In the genomic region with DNA sequence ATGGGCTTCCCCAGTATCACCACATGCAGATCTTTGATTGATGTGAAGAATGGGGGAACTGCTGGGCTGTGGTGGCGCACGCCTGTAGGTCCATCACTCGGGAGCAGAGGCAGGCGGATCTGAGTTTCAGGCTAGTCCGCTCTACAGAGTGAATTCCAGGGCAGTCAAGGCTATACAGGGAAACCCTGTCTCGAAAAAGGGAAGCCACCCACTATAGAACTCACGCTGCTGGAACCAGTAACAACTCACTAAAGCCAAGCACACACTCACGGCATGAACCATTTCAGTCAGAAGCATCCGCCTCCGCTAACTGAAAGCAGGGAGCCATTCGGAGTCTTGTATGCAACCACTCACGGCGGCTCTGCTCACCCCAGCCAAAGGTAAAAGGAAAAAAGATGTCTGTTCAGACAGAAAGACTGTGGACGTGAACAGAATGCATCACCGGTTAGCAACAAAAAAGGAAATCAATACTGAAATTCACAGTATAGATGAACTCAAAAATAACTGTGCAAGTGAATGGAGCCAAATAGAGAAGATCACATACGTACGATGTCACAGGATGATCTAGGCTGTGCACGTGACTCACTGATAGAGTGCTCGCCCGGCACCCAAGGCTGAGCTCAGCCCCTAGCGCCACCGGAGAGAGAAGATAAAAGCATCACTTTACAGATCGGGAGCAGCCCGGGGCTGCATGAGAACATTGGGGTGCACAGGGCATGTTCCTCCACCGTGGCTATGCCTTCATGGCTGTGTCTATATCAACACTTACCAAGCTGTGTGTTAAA, we compare ENCODE assay signal across 12 mouse cellular contexts. TPM values are rescaled to one million over a fixed set of nuclear protein-coding genes. Genes with fewer than 3 reads are reported as not detected.
DNase-seq lines count a peak whose midpoint lies in the region; ATAC-seq and TF ChIP-seq lines count a peak whose summit lies in the region.
"Had no signal": no experiment of that assay in that cellular context is flagged by ENCODE, and none has a peak within 500 bp of the region (broad histone marks: within the 10 kb centered on the region; RNA-seq: fewer than 3 reads in every experiment).

No protein-coding gene starts in this region.

- TF ChIP-seq POLR2A in MEL (IDR thresholded peaks at IDR 0.05; ENCODE audit: control insufficient read depth in 1 of 2, insufficient read depth in 1 of 2, low read depth in 1 of 2, low read length in 2 of 2, poor library complexity in 1 of 2) = no peak

- WGBS in hindbrain, embryonic 14.5 days = 62% methylated on average over 25 of the region's 25 CpGs
- WGBS in hindbrain, embryonic 10.5 days = 77% methylated on average over 25 of the region's 25 CpGs
- WGBS in neural tube, embryonic 14.5 days = 68% methylated on average over 25 of the region's 25 CpGs
- WGBS in liver, postnatal 0 days (ENCODE audit: insufficient replicate concordance) = 74% methylated on average over 25 of the region's 25 CpGs
- WGBS in stomach, postnatal 0 days = 79% methylated on average over 25 of the region's 25 CpGs

- no peaks in the 10 kb centered on the region for H3K79me2 ChIP-seq in MEL (ENCODE audit: control insufficient read depth, insufficient read depth, low read length, poor library complexity)

- H3K4me2 ChIP-seq in hindbrain, embryonic 14.5 days (replicated peaks) = no peak overlapping the region
- no peak overlapping the region for H3K4me2 ChIP-seq in neural tube, embryonic 14.5 days (ENCODE audit: low read depth, low read length)
- no peak overlapping the region for H3K4me2 ChIP-seq in liver, postnatal 0 days (ENCODE audit: low read depth, low read length)
- no peak overlapping the region for H3K4me2 ChIP-seq in stomach, postnatal 0 days (replicated peaks; ENCODE audit: low read depth)
- H3K4me2 ChIP-seq: stomach, embryonic 15.5 days had no signal

- no peak overlapping the region for H3K4me3 ChIP-seq in hindbrain, embryonic 14.5 days (replicated peaks; ENCODE audit: low read length)
- H3K4me3 ChIP-seq in hindbrain, embryonic 10.5 days = no peak overlapping the region
- peak overlapping the region in 1 of 2 experiments; percentile 38; a peak in 2 of 4 replicates for H3K4me3 ChIP-seq in MEL (ENCODE audit: control insufficient read depth in 1 of 2, insufficient read depth in 1 of 2, low read depth in 2 of 2, low read length in 2 of 2)
- H3K4me3 ChIP-seq in neural tube, embryonic 14.5 days (ENCODE audit: low read depth, low read length) = no peak overlapping the region
- no peak overlapping the region for H3K4me3 ChIP-seq in liver, postnatal 0 days (ENCODE audit: low read depth, low read length)
- H3K4me3 ChIP-seq in stomach, postnatal 0 days (ENCODE audit: low read depth, low read length) = no peak overlapping the region
- H3K4me3 ChIP-seq: erythroblast, embryonic 14.5 days; stomach, embryonic 15.5 days had no signal

- peaks cover 18% of the 10 kb centered on the region for H3K4me1 ChIP-seq in hindbrain, embryonic 14.5 days (replicated peaks; ENCODE audit: control insufficient read depth, insufficient read depth, low read length)
- H3K4me1 ChIP-seq in hindbrain, embryonic 10.5 days (replicated peaks) = peaks cover 21% of the 10 kb centered on the region
- peaks cover 4 to 21% of the 10 kb centered on the region in 2 experiments; a peak in 3 of 4 replicates for H3K4me1 ChIP-seq in MEL (ENCODE audit: control insufficient read depth in 1 of 2, insufficient read depth in 2 of 2, low read length in 2 of 2)
- H3K4me1 ChIP-seq in neural tube, embryonic 14.5 days (ENCODE audit: control insufficient read depth, insufficient read depth, low read length) = peaks cover 17% of the 10 kb centered on the region
- H3K4me1 ChIP-seq in liver, postnatal 0 days (ENCODE audit: insufficient read depth) = no peaks in the 10 kb centered on the region
- H3K4me1 ChIP-seq in stomach, postnatal 0 days (replicated peaks; ENCODE audit: control insufficient read depth, insufficient read depth) = no peaks in the 10 kb centered on the region

- no peaks in the 10 kb centered on the region for H3K9me3 ChIP-seq in hindbrain, embryonic 14.5 days (ENCODE audit: control insufficient read depth, low read length)
- H3K9me3 ChIP-seq in hindbrain, embryonic 10.5 days = no peaks in the 10 kb centered on the region
- H3K9me3 ChIP-seq in MEL (replicated peaks; ENCODE audit: insufficient read depth, low read length) = no peaks in the 10 kb centered on the region
- H3K9me3 ChIP-seq in neural tube, embryonic 14.5 days (ENCODE audit: control insufficient read depth, low read length) = no peaks in the 10 kb centered on the region
- no peaks in the 10 kb centered on the region for H3K9me3 ChIP-seq in liver, postnatal 0 days (ENCODE audit: low read length)
- no peaks in the 10 kb centered on the region for H3K9me3 ChIP-seq in stomach, postnatal 0 days (ENCODE audit: control insufficient read depth, low read length)
- H3K9me3 ChIP-seq: stomach, embryonic 15.5 days had no signal

- DNase-seq in adrenal gland, adult 2 months = peak; percentile 48
- no peak for DNase-seq in adrenal gland, postnatal 10 days
- DNase-seq in hindbrain, embryonic 14.5 days (ENCODE audit: low spot score) = no peak
- no peak for DNase-seq in hindbrain, embryonic 10.5 days (ENCODE audit: low spot score)
- peak; percentile 61 for DNase-seq in MEL (ENCODE audit: low read depth, low spot score)
- DNase-seq in liver, postnatal 0 days = no peak
- no peak for DNase-seq in stomach, postnatal 0 days (ENCODE audit: low spot score)
- DNase-seq: lung, adult 18-20 months had no signal

- no peak for TF ChIP-seq RAD21 in MEL (IDR thresholded peaks at IDR 0.05; ENCODE audit: low read depth, low read length)

- peak overlapping the region; percentile 66 for H3K27ac ChIP-seq in hindbrain, embryonic 14.5 days
- H3K27ac ChIP-seq in hindbrain, embryonic 10.5 days = no peak overlapping the region
- H3K27ac ChIP-seq in MEL (ENCODE audit: control insufficient read depth, low read depth, low read length) = peak overlapping the region; percentile 16; the same call in 1 of the 2 replicates
- H3K27ac ChIP-seq in neural tube, embryonic 14.5 days (ENCODE audit: low read depth, low read length) = peak overlapping the region; percentile 28; the same call in 1 of the 2 replicates
- no peak overlapping the region for H3K27ac ChIP-seq in liver, postnatal 0 days (ENCODE audit: low read depth)
- no peak overlapping the region for H3K27ac ChIP-seq in stomach, postnatal 0 days (replicated peaks)
- H3K27ac ChIP-seq: kidney, postnatal 0 days; stomach, embryonic 15.5 days had no signal

- no peaks in the 10 kb centered on the region for H3K36me3 ChIP-seq in hindbrain, embryonic 14.5 days (replicated peaks; ENCODE audit: control insufficient read depth, insufficient read depth)
- no peaks in the 10 kb centered on the region for H3K36me3 ChIP-seq in hindbrain, embryonic 10.5 days
- H3K36me3 ChIP-seq in MEL (ENCODE audit: control insufficient read depth in 1 of 2, insufficient read depth in 2 of 2, low read length in 2 of 2) = peaks cover 0 to 24% of the 10 kb centered on the region in 2 experiments; a peak in 2 of 4 replicates
- H3K36me3 ChIP-seq in neural tube, embryonic 14.5 days (ENCODE audit: control insufficient read depth, insufficient read depth, low read length) = no peaks in the 10 kb centered on the region
- H3K36me3 ChIP-seq in liver, postnatal 0 days (replicated peaks; ENCODE audit: insufficient read depth, low read length) = no peaks in the 10 kb centered on the region
- H3K36me3 ChIP-seq in stomach, postnatal 0 days (ENCODE audit: control insufficient read depth, insufficient read depth, low read length) = no peaks in the 10 kb centered on the region
- H3K36me3 ChIP-seq: stomach, embryonic 15.5 days had no signal

- H3K9ac ChIP-seq in hindbrain, embryonic 14.5 days = no peak overlapping the region
- H3K9ac ChIP-seq in MEL (ENCODE audit: control insufficient read depth, low read depth, low read length, poor library complexity, severe bottlenecking) = peak overlapping the region; percentile 42; the same call in 1 of the 2 replicates
- no peak overlapping the region for H3K9ac ChIP-seq in neural tube, embryonic 14.5 days (replicated peaks; ENCODE audit: low read depth, low read length)
- no peak overlapping the region for H3K9ac ChIP-seq in liver, postnatal 0 days (replicated peaks)
- H3K9ac ChIP-seq in stomach, postnatal 0 days (ENCODE audit: low read length) = no peak overlapping the region
- H3K9ac ChIP-seq: stomach, embryonic 15.5 days had no signal

- no peaks in the 10 kb centered on the region for H3K27me3 ChIP-seq in hindbrain, embryonic 14.5 days (ENCODE audit: control insufficient read depth, insufficient read depth, low read length)
- H3K27me3 ChIP-seq in hindbrain, embryonic 10.5 days (ENCODE audit: insufficient read depth, poor library complexity, severe bottlenecking) = no peaks in the 10 kb centered on the region
- no peaks in the 10 kb centered on the region for H3K27me3 ChIP-seq in MEL (ENCODE audit: control insufficient read depth in 1 of 2, insufficient read depth in 2 of 2, low read length in 2 of 2)
- H3K27me3 ChIP-seq in neural tube, embryonic 14.5 days (ENCODE audit: control insufficient read depth, insufficient read depth, low read length) = no peaks in the 10 kb centered on the region
- H3K27me3 ChIP-seq in liver, postnatal 0 days (ENCODE audit: insufficient read depth, low read length) = no peaks in the 10 kb centered on the region
- no peaks in the 10 kb centered on the region for H3K27me3 ChIP-seq in stomach, postnatal 0 days (ENCODE audit: control insufficient read depth, insufficient read depth, low read length)
- H3K27me3 ChIP-seq: stomach, embryonic 15.5 days had no signal

- no peak for TF ChIP-seq CTCF in MEL (IDR thresholded peaks at IDR 0.05 in 2 of 3, conservative IDR thresholded peaks at IDR 0.05 in 1 of 3; ENCODE audit: control insufficient read depth in 1 of 3, insufficient read depth in 1 of 3, low read depth in 2 of 3, low read length in 3 of 3, poor library complexity in 1 of 3, severe bottlenecking in 1 of 3)
- TF ChIP-seq CTCF in liver, postnatal 0 days (IDR thresholded peaks at IDR 0.05; ENCODE audit: low read depth) = no peak
- no peak for TF ChIP-seq CTCF in stomach, postnatal 0 days (IDR thresholded peaks at IDR 0.05; ENCODE audit: low read depth)

- no peak for TF ChIP-seq EP300 in MEL (IDR thresholded peaks at IDR 0.05; ENCODE audit: low read depth in 1 of 2, low read length in 2 of 2)
- TF ChIP-seq EP300 in liver, postnatal 0 days (IDR thresholded peaks at IDR 0.05; ENCODE audit: low read depth) = no peak
- TF ChIP-seq EP300 in stomach, postnatal 0 days (optimal IDR thresholded peaks at IDR 0.05) = no peak

- no peak for ATAC-seq in hindbrain, embryonic 14.5 days (ENCODE audit: low FRiP score)
- ATAC-seq in neural tube, embryonic 14.5 days (ENCODE audit: low read depth) = peak; percentile 47
- ATAC-seq in liver, postnatal 0 days = no peak
- no peak for ATAC-seq in stomach, postnatal 0 days (ENCODE audit: low FRiP score, low TSS enrichment)

RNA-seq across cellular contexts. Expression of a gene that starts 53.7 kb away (rescaled TPM):
- total RNA-seq in adrenal gland, adult 2 months (2021) = 100 to 1,000 TPM; 119 to 135 TPM
- polyA plus RNA-seq in adrenal gland, adult 2 months (2012; rRNA removed) = 28.9 and 36.9 TPM in 2 replicates
- 100 to 1,000 TPM; 113 to 127 TPM for total RNA-seq in adrenal gland, postnatal 10 days (2021)
- polyA plus RNA-seq in hindbrain, embryonic 14.5 days (2014; fragmentation: Nextera tagmentation; extraction: Ambion mirVana) = 57.6 and 62.4 TPM in 2 replicates
- 38.3 and 44.5 TPM in 2 replicates for polyA plus RNA-seq in hindbrain, embryonic 10.5 days (2016; fragmentation: Nextera tagmentation; extraction: Ambion mirVana)
- total RNA-seq in MEL (2012; rRNA removed) = 14.7 TPM in 2 replicates
- 10 to 100 TPM in 1 of 2 experiments, not detected in 1; 19.5 TPM for polyA plus RNA-seq in MEL (2012; ENCODE audit: insufficient read depth in 1 of 2, insufficient read length in 2 of 2, low read depth in 1 of 2, low replicate concordance in 2 of 2, missing spikeins in 1 of 2)
- polyA plus RNA-seq in neural tube, embryonic 14.5 days (2014; fragmentation: Nextera tagmentation; extraction: Ambion mirVana) = 63.6 and 65.8 TPM in 2 replicates
- polyA plus RNA-seq in liver, postnatal 0 days (2015; fragmentation: Nextera tagmentation; extraction: Ambion mirVana) = 33.2 and 37.4 TPM in 2 replicates
- polyA plus RNA-seq in stomach, postnatal 0 days (2015; fragmentation: Nextera tagmentation; extraction: Ambion mirVana) = 41.4 and 47.8 TPM in 2 replicates

Comparison
In these comparisons a context has a peak if more than half of its experiments do, and no peak if none do; other contexts are left out.
1. DNase-seq: peak in adrenal gland, adult 2 months (single experiment) and MEL (single experiment); none in adrenal gland, postnatal 10 days (single experiment), hindbrain, embryonic 14.5 days (single experiment), hindbrain, embryonic 10.5 days (single experiment), liver, postnatal 0 days (single experiment) and stomach, postnatal 0 days (single experiment).
2. H3K27ac ChIP-seq: peak in hindbrain, embryonic 14.5 days (single experiment), MEL (single experiment) and neural tube, embryonic 14.5 days (single experiment); none in hindbrain, embryonic 10.5 days (single experiment), liver, postnatal 0 days (single experiment) and stomach, postnatal 0 days (single experiment).